Mouse (Mus musculus): Measurements from ENCODE around the gene Rps6ka5. TPM values are rescaled to one million over a fixed set of nuclear protein-coding genes. Genes with fewer than 3 reads are reported as not detected.

The Rps6ka5 gene
- polyA plus RNA-seq, 1 experiment from 2014 or later, result 4.8 TPM

Other genes with a start within 250 kb of the Rps6ka5 start
- gene Ttc7b, start 206.2 kb downstream of the Rps6ka5 start, polyA plus RNA-seq (2014; fragmentation: Nextera tagmentation; extraction: Ambion mirVana), result 6.6 and 6.7 TPM in 2 replicates
- gene Dglucy, start 52.1 kb upstream of the Rps6ka5 start, polyA plus RNA-seq (2014; fragmentation: Nextera tagmentation; extraction: Ambion mirVana), result 4.4 and 4.9 TPM in 2 replicates
- 0.18 and 0.46 TPM in 2 replicates for gene Gpr68, start 181.2 kb upstream of the Rps6ka5 start, polyA plus RNA-seq (2014; fragmentation: Nextera tagmentation; extraction: Ambion mirVana)

Data from embryonic facial prominence, embryonic 14.5 days (tissue).